Mouse (Mus musculus) layer of hippocampus, adult 8-10 months (tissue): ENCODE results near the gene Slco4a1. TPM values are rescaled to one million over a fixed set of nuclear protein-coding genes. Genes with fewer than 3 reads are reported as not detected.

ENCODE experiments used
- DNase-seq, 2 experiments: peaks; one replicate each; pipeline ENCODE4 v3.0.0; 2022; ENCODE audit warnings: low spot score in 2 of 2
- total RNA-seq, 4 experiments: library from RNA; stranded (reverse); gene quantifications; 2 replicates each; pipeline ENCODE4 v1.2.4; 2022

Slco4a1 gene
- total RNA-seq, result 1 to 10 TPM; 1.7 to 2.8 (median 2.1) TPM

- peak; percentile 35 to 39 for DNase-seq
These were observed at the start of gene Slco4a1 for GRCm38 (mm10) chr2:180455723-180456698. Gene Slco4a1 (plus strand): TSS chr2:180456245.

DNA sequence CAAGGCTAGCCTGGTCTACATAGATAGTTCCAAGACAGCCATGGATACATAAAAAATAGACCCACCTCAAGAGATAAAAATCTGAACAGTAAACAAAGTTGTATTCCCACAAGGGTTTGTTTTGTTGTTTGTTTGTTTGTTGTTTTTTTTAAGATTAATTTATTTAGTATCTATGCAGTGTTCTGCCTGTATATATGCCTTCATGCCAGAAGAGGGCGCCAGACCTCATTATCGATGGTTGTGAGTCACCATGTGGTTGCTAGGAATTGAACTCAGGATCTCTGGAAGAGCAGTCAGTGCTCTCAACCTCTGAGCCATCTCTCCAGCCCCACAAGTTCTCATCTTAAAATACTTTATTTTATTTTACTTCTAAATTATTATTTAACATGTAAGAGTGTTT is 47.6 kb upstream of the Slco4a1 start:
- no peak for DNase-seq

GRCm38 (mm10) chr2:180410432-180410831 is 45.6 kb upstream of the Slco4a1 start:
- DNase-seq, result no peak

GRCm38 (mm10) chr2:180411013-180411412 is 45.0 kb upstream of the Slco4a1 start:
- DNase-seq, result no peak

DNA sequence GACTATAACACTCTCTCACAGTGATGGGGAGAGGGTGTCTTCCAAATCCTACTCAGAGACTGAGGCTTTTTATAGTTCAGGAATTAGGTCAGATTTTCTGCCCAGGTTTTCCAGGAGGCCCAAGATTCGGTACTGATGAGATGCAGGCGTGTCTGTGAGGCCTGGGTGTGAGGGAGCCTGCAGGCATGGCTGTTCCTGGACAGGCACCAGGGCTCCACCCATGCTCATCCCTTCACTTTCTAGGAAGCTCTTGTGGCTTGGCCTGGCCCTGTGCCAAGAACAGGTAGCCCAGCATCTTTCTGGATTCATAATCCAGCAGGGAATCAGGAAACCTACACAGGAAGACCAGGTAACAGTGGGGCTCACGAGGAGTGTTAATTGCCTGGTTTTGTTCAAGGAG is 40.4 kb upstream of the Slco4a1 start:
- no peak for DNase-seq

DNA sequence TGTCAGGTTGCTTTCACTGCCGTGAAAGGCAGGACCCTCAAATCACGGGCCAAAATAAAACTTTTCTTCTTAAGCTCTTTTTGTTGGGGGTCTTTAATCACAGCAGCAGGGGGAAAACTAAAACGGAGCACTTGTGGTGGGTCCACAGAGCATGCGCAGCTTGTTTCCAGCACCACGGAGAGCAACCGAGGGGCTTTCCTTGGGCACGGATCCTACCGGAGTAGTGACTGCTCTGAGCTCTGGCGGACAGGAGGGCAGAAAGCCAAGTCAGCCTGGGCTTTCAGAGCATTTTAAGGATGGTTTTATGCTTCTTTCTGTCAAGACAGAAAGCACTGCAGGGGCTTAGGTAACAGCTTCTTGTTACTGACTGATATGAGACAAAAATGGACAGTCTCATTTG is 38.3 kb upstream of the Slco4a1 start:
- no peak for DNase-seq

DNA sequence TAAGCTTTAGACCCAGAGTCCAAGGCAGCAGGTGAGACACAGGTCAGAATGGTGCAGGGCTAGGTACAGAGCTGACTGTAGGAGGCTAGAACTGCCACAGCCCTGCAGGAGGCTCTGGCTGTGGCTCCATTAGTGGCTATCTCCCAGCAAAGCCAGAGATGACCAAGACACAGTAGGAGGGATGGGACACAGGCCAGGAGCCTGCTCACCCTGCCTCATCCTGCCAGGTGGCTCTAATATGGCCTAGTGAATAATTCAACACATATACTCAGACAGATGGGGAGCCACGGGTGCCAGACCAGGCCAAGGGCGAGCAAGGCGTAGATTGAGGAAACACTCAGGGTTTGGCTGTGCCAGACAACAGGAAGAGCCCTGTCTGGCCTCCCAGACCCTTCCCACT is 35.4 kb upstream of the Slco4a1 start:
- DNase-seq, result no peak

GRCm38 (mm10) chr2:180425115-180425514 is 30.9 kb upstream of the Slco4a1 start:
- DNase-seq, result no peak

DNA sequence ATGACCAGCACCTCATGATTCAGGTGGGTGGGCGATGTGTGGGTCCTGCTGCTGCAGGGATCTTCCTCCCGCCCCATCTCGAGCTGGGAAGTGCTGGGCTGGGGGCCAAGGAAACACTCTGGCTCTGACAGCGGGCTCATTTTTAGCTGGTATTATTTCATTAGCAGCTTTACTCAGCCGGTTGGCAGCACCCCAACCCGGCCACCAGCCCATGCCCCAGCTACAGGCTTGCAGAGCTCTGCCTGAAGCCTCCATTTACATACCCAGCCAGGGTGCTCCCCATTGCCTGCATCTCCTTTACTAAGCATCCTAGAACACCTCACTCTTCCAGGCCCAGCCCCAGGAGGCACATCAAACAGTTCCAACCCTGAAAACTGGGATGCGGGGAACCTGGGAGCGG is 29.0 kb upstream of the Slco4a1 start:
- DNase-seq, result peak; percentile 73 to 83

DNA sequence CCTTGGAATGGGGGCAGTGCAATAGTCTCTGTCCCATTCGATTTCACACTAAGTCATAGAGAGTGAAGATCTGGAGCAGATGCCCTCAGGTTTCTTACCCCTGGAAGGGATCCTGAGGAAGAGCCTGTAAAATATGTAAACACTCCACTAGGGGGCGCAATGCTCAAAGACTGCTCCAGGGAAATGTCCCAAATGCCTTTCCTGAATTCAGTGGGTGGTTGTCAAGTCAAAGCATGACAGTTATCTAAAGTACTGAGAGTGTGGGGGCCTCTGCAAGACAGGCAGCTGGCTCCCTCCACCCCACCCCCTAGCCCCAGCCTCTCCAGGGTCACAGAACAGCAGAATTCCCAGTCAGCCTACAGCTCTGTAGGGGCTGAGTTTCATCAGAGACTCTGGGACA is 27.7 kb upstream of the Slco4a1 start:
- no peak for DNase-seq

GRCm38 (mm10) chr2:180430648-180431047 is 25.4 kb upstream of the Slco4a1 start:
- no peak for DNase-seq

- peak; percentile 38 to 88 for DNase-seq
These were observed 23.9 kb upstream of the Slco4a1 start for GRCm38 (mm10) chr2:180432042-180432668.

- no peak for DNase-seq
These were observed 23.3 kb upstream of the Slco4a1 start for GRCm38 (mm10) chr2:180432751-180433150.

DNA sequence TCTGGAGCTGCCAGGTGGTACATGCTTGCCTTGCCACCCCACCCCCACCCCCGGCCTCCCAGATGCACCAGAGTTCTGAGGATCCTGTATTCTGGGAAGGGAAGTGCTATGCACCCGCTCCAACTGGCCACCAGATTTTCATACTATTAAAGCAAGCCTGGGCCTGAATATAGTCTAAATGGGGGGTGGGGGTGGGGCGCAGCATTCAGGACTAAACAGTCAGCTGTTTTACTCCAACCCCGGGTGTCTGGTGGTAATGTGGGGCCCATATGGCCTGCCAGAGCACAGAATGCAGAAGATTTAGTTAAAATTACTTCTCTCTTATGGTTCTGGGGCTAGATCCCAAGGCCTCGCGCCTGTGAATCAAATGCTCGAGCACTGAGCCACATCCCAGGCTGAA is 22.7 kb upstream of the Slco4a1 start:
- no peak for DNase-seq

DNA sequence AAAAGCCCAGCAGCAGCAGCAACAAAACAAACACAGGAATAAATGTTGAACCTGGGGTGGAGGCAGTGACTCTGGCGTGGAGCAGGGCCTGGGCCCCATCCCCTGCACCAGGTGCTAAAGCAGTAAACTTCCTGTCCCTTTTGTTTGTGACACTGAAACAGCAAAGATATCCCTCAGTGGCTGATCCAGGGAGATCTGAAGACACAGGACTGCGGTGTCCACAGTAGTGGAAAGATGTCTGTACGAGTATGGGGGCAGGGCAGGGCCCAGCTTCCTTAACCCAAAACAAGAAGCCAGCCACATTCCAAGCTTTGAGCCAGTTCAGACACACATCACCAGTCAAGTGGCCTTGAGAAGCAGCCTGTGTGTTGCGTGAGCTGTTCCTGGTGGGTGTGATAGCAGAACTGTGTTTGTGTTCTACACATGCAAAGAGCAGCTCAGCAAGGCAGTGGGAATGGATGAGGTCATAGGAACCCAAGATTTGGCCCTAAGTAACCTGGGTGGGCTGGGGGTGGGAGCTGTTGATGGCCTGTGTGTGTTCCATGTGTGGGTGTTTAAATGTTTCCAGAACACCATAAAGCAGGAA is 20.6 kb upstream of the Slco4a1 start:
- no peak for DNase-seq

- DNase-seq, result no peak
These were observed 18.7 kb upstream of the Slco4a1 start for GRCm38 (mm10) chr2:180437149-180437864.

- no peak for DNase-seq
These were observed 16.3 kb upstream of the Slco4a1 start for GRCm38 (mm10) chr2:180439791-180440190.

DNA sequence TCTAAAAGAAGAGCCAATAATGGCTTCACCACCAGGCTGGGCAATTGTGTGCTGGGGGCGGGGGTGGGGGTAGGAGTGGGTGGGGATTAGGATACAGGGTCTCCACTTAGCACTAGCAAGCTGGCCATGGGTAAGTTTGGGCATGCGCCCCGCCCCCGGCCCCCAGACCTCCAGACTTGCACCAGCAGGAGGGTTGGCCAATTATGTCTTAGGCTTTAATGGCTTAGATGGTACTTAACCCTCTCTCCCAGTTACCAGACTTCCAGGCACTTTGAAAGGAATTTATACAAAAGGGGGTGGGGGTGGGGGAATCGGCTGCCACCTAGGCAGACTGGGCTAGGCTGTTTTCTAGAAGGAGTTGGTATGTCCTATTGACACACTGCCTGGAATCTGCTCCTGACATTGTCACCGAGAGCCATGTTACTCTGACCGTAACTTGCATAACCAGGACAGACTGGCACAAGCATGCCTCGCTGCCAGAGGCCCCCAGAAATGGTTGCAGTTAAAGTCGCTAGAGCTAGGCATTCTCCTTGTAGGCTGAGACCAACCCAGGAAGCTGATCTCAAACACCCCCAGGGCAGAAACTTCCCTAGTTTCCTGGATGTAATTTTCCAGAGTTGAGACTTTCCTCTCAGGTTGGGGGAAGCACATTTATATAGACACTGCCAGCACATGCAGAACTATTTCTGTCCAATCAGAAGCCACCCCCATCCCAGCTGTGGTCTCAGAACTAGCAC is 15.3 kb upstream of the Slco4a1 start:
- DNase-seq, result no peak

- no peak for DNase-seq
These were observed 14.0 kb upstream of the Slco4a1 start for GRCm38 (mm10) chr2:180442061-180442460.

GRCm38 (mm10) chr2:180443861-180444260 is 12.2 kb upstream of the Slco4a1 start:
- no peak for DNase-seq
